9 mouse cellular contexts compared by ENCODE assay signal in genomic region chr17:87613355-87614283, GRCm38 (mm10). TPM values are rescaled to one million over a fixed set of nuclear protein-coding genes. Genes with fewer than 3 reads are reported as not detected.
DNase-seq lines count a peak whose midpoint lies in the region; ATAC-seq and TF ChIP-seq lines count a peak whose summit lies in the region.
"Had no signal": no experiment of that assay in that cellular context is flagged by ENCODE, and none has a peak within 500 bp of the region (broad histone marks: within the 10 kb centered on the region; RNA-seq: fewer than 3 reads in every experiment).

No protein-coding gene starts in this region.

- no peaks in the 10 kb centered on the region for H3K36me3 ChIP-seq in forebrain, embryonic 16.5 days (ENCODE audit: control insufficient read depth, insufficient read depth)
- H3K36me3 ChIP-seq in lung, embryonic 14.5 days (ENCODE audit: insufficient read depth) = no peaks in the 10 kb centered on the region

- WGBS in forebrain, embryonic 16.5 days = 3% methylated on average over 24 of the region's 24 CpGs
- WGBS in lung, embryonic 14.5 days = 5% methylated on average over 24 of the region's 24 CpGs
- 11% methylated on average over 24 of the region's 24 CpGs for WGBS in olfactory bulb, adult 2 months

- peak; percentile 97 for ATAC-seq in forebrain, embryonic 16.5 days
- peak; percentile 87 to 93 for ATAC-seq in hematopoietic stem cell, adult 5-6 weeks (replicated peaks in 1 of 2; ENCODE audit: insufficient read depth in 1 of 2, low FRiP score in 2 of 2, low TSS enrichment in 1 of 2, low read depth in 1 of 2, poor library complexity in 2 of 2, severe bottlenecking in 2 of 2)
- peak; percentile 91 for ATAC-seq in lung, embryonic 14.5 days (ENCODE audit: insufficient read depth)

- no peak for TF ChIP-seq POLR2A in olfactory bulb, adult 2 months (IDR thresholded peaks at IDR 0.05; ENCODE audit: insufficient read depth, low read depth, low read length)

- H3K4me2 ChIP-seq in forebrain, embryonic 16.5 days (ENCODE audit: low read length) = peak overlapping the region; percentile 56
- peak overlapping the region; percentile 76 for H3K4me2 ChIP-seq in lung, embryonic 14.5 days

- H3K9me3 ChIP-seq in forebrain, embryonic 16.5 days (ENCODE audit: control insufficient read depth, low read length) = no peaks in the 10 kb centered on the region
- H3K9me3 ChIP-seq in lung, embryonic 14.5 days (ENCODE audit: low read depth, low read length) = no peaks in the 10 kb centered on the region

- H3K27ac ChIP-seq in forebrain, embryonic 16.5 days (ENCODE audit: low read length) = peak overlapping the region; percentile 97
- peak overlapping the region; percentile 97 for H3K27ac ChIP-seq in lung, embryonic 14.5 days (ENCODE audit: low read depth)
- H3K27ac ChIP-seq in olfactory bulb, adult 2 months (ENCODE audit: insufficient read depth, low read depth, low read length) = peak overlapping the region; percentile 74

- H3K9ac ChIP-seq in forebrain, embryonic 16.5 days (replicated peaks; ENCODE audit: low read depth, low read length) = peak overlapping the region; percentile 84
- H3K9ac ChIP-seq in lung, embryonic 14.5 days = peak overlapping the region; percentile 74

- no peaks in the 10 kb centered on the region for H3K27me3 ChIP-seq in forebrain, embryonic 16.5 days (replicated peaks; ENCODE audit: control insufficient read depth, insufficient read depth, low read length)
- H3K27me3 ChIP-seq in lung, embryonic 14.5 days (ENCODE audit: insufficient read depth, low read length) = no peaks in the 10 kb centered on the region

- TF ChIP-seq CTCF in lung, embryonic 14.5 days (IDR thresholded peaks at IDR 0.05; ENCODE audit: low read depth) = no peak
- TF ChIP-seq CTCF in olfactory bulb, adult 2 months (IDR thresholded peaks at IDR 0.05; ENCODE audit: insufficient read depth, low read depth, low read length) = no peak

- H3K4me1 ChIP-seq in forebrain, embryonic 16.5 days (replicated peaks; ENCODE audit: control insufficient read depth, insufficient read depth, low read length) = peaks cover 11% of the 10 kb centered on the region
- H3K4me1 ChIP-seq in lung, embryonic 14.5 days (ENCODE audit: insufficient read depth) = 0 out of 2 replicates have a peak, but pooled peaks cover 6% of the 10 kb centered on the region
- peaks cover 10% of the 10 kb centered on the region; the same call in 1 of the 2 replicates for H3K4me1 ChIP-seq in olfactory bulb, adult 2 months (ENCODE audit: control insufficient read depth, insufficient read depth, low read length)

- H3K4me3 ChIP-seq in forebrain, embryonic 16.5 days (replicated peaks; ENCODE audit: low read length) = peak overlapping the region; percentile 42
- H3K4me3 ChIP-seq in lung, embryonic 14.5 days (ENCODE audit: low read depth, low read length) = peak overlapping the region; percentile 39
- H3K4me3 ChIP-seq in olfactory bulb, adult 2 months (ENCODE audit: insufficient read depth, low read depth, low read length) = peak overlapping the region; percentile 46

- DNase-seq in NIH3T3 (ENCODE audit: low read depth) = peak; percentile 92
- DNase-seq in cerebellum, adult 11-12 months = peak; percentile 38
- peak; percentile 8 for DNase-seq in layer of hippocampus, adult 9-10 months (ENCODE audit: low spot score)
- DNase-seq in lung, embryonic 14.5 days = peak; percentile 94
- peak; percentile 91 for DNase-seq in yolk sac, embryonic 10.5 days (ENCODE audit: low spot score)

RNA-seq across cellular contexts. Expression of gene Epcam, which starts 22.2 kb away (rescaled TPM):
- 2.1 and 2.4 TPM in 2 replicates for polyA plus RNA-seq in forebrain, embryonic 16.5 days (2015; fragmentation: Nextera tagmentation; extraction: Ambion mirVana)
- 2.3 and 3.6 TPM in 2 replicates for total RNA-seq in hematopoietic stem cell, adult 5-6 weeks (2017)
- 341 and 349 TPM in 2 replicates for polyA plus RNA-seq in lung, embryonic 14.5 days (2014; fragmentation: Nextera tagmentation; extraction: Ambion mirVana)
- not detected in 2 replicates for polyA plus RNA-seq in olfactory bulb, adult 2 months (2012; ENCODE audit: insufficient read depth, insufficient read length, low replicate concordance, missing spikeins)
- total RNA-seq: gastrocnemius, adult 8-10 months had no signal

RNA-seq across cellular contexts. Expression of gene Msh2, which starts 58.5 kb away (rescaled TPM):
- polyA plus RNA-seq in forebrain, embryonic 16.5 days (2015; fragmentation: Nextera tagmentation; extraction: Ambion mirVana) = 72.8 and 81.5 TPM in 2 replicates
- 109 and 134 TPM in 2 replicates for total RNA-seq in hematopoietic stem cell, adult 5-6 weeks (2017)
- 55.1 and 56.0 TPM in 2 replicates for polyA plus RNA-seq in lung, embryonic 14.5 days (2014; fragmentation: Nextera tagmentation; extraction: Ambion mirVana)
- polyA plus RNA-seq in olfactory bulb, adult 2 months (2012; ENCODE audit: insufficient read depth, insufficient read length, low replicate concordance, missing spikeins) = not detected in 2 replicates

Comparison
In these comparisons a context has a peak if more than half of its experiments do, and no peak if none do; other contexts are left out.
1. Peak in every context shown above with its lines: DNase-seq, ATAC-seq, H3K4me3 ChIP-seq and H3K27ac ChIP-seq.
2. DNase-seq: peak in every context shown above with its lines; median percentile 94 in lung, embryonic 14.5 days; 92 in NIH3T3; 91 in yolk sac, embryonic 10.5 days; 38 in cerebellum, adult 11-12 months; 8 in layer of hippocampus, adult 9-10 months.